Mouse (Mus musculus) heart, postnatal 0 days (tissue): ENCODE measurements around the gene Ispd.

Source experiments
- CTCF ChIP-seq: IDR thresholded peaks from 2 replicates; pipeline ENCODE4 v1.5.1; 2016; ENCODE audit warnings: antibody characterized with exemption, control low read depth, low read depth
- EP300 ChIP-seq: IDR thresholded peaks from 2 replicates; pipeline ENCODE4 v1.6.1; 2016; ENCODE audit warnings: antibody characterized with exemption, low read depth

- TF ChIP-seq CTCF (no peak), EP300 (no peak)
Measured at GRCm38 (mm10) chr12:36481742-36482141, 100.5 kb downstream of the Ispd start.
